Mouse (Mus musculus): ENCODE results near the gene Cherp. TPM values are rescaled to one million over a fixed set of nuclear protein-coding genes. Genes with fewer than 3 reads are reported as not detected.

Gene Cherp
- polyA plus RNA-seq, 1 experiment from 2014 or later, result 17.3 TPM

- peaks cover 21% of the 10 kb centered on the region for H3K36me3 ChIP-seq (ENCODE audit: insufficient read depth, low read length)
- no peak for TF ChIP-seq EP300 (IDR thresholded peaks at IDR 0.05)
- TF ChIP-seq CTCF (IDR thresholded peaks at IDR 0.05), result no peak
- no peak overlapping the region for H3K4me2 ChIP-seq (replicated peaks; ENCODE audit: low read depth, low read length)
- no peak overlapping the region for H3K9ac ChIP-seq (replicated peaks; ENCODE audit: low read depth)
- DNase-seq (ENCODE audit: low spot score) (no peak), ATAC-seq (no peak)
- no peak overlapping the region for H3K4me3 ChIP-seq (ENCODE audit: low read depth, low read length)
- H3K4me1 ChIP-seq (ENCODE audit: insufficient read depth, low read depth, low read length), result no peaks in the 10 kb centered on the region; the same call in 1 of the 2 replicates
- WGBS, result 89% methylated on average over 18 of the region's 19 CpGs
- no peaks in the 10 kb centered on the region for H3K9me3 ChIP-seq (ENCODE audit: low read length)
- H3K27ac ChIP-seq (ENCODE audit: low read length), result no peak overlapping the region
- H3K27me3 ChIP-seq (replicated peaks; ENCODE audit: insufficient read depth, low read length), result no peaks in the 10 kb centered on the region
These were observed 21.2 kb upstream of the Cherp start for GRCm38 (mm10) chr8:72496217-72496616.

DNA sequence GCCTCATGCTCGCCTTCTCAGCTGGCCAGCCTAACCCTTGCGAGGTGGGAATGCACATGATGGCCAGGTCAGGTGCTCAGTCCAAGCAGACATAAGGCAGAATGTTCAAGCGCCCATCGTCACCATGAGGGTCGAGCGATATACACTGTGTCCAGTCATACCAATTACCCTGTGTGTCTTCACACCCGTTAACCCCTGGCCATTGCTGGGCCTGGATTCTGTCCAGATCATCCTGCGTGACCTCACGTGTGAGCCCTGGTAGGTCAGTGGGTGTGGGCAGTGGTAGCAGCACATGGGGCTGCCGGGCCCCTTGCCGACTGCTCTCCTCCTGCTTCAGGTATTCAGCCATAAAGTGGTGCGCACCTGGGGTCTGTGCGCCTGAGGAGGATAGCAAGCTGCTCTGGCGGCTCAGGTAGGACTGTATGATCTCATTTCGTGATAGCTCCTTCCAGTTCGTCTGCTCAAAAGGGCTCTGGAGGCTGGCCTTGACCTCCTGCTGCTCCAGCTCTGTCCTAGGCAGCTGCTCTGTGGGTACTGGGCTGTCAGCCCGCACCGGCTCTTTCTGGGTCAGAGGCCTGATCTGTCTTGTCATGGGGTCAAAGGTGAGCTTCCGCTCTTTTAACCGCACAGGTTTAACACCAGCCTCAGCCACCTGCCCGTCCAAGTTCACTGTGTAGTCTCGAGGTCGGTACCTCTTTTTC lies 20.5 kb upstream of the Cherp start:
- no peak for TF ChIP-seq EP300 (IDR thresholded peaks at IDR 0.05)
- TF ChIP-seq CTCF (IDR thresholded peaks at IDR 0.05), result no peak
- ATAC-seq, result no peak
- Histone ChIP-seq H3K9ac (replicated peaks; ENCODE audit: low read depth) (no peak overlapping the region), H3K9me3 (ENCODE audit: low read length) (no peaks in the 10 kb centered on the region), H3K4me2 (replicated peaks; ENCODE audit: low read depth, low read length) (no peak overlapping the region), H3K27me3 (replicated peaks; ENCODE audit: insufficient read depth, low read length) (no peaks in the 10 kb centered on the region), H3K4me3 (ENCODE audit: low read depth, low read length) (no peak overlapping the region), H3K4me1 (ENCODE audit: insufficient read depth, low read depth, low read length) (no peaks in the 10 kb centered on the region; the same call in 1 of the 2 replicates), H3K36me3 (ENCODE audit: insufficient read depth, low read length) (peaks cover 21% of the 10 kb centered on the region), H3K27ac (ENCODE audit: low read length) (no peak overlapping the region)
- 84% methylated on average over 23 of the region's 23 CpGs for WGBS
- DNase-seq (ENCODE audit: low spot score), result no peak

DNA sequence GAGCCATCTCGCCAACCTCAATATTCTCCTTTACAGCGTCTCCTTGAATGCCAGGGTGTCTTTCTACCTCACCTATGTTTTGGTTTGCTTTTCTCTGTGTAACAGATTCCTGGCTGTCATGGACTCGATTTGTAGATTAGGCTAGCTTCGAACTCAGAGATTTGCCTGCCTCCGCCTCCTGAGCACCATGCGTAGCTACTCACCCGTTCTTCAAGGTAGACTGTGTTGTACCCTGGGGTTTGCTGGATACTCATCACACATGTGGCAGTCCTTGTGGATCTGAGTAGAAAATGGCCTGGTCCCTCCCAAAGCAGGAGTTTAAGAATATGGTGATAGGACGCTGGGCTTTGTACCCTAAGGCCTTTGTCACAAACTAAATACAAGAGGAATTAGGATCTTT lies 18.4 kb upstream of the Cherp start:
- ATAC-seq (no peak), DNase-seq (ENCODE audit: low spot score) (no peak)
- Histone ChIP-seq H3K4me1 (ENCODE audit: insufficient read depth, low read depth, low read length) (no peaks in the 10 kb centered on the region; the same call in 1 of the 2 replicates), H3K27ac (ENCODE audit: low read length) (peak overlapping the region; percentile 86), H3K36me3 (ENCODE audit: insufficient read depth, low read length) (peaks cover 21% of the 10 kb centered on the region), H3K4me2 (replicated peaks; ENCODE audit: low read depth, low read length) (peak overlapping the region; percentile 61), H3K9me3 (ENCODE audit: low read length) (no peaks in the 10 kb centered on the region), H3K4me3 (ENCODE audit: low read depth, low read length) (peak overlapping the region; percentile 95), H3K9ac (replicated peaks; ENCODE audit: low read depth) (peak overlapping the region; percentile 61), H3K27me3 (replicated peaks; ENCODE audit: insufficient read depth, low read length) (no peaks in the 10 kb centered on the region)
- TF ChIP-seq EP300 (IDR thresholded peaks at IDR 0.05), result no peak
- TF ChIP-seq CTCF (IDR thresholded peaks at IDR 0.05), result no peak
- 5% methylated on average over 8 of the region's 8 CpGs for WGBS

- ATAC-seq (peak; percentile 98), DNase-seq (ENCODE audit: low spot score) (peak; percentile 99)
- Histone ChIP-seq H3K27me3 (replicated peaks; ENCODE audit: insufficient read depth, low read length) (no peaks in the 10 kb centered on the region), H3K9me3 (ENCODE audit: low read length) (no peaks in the 10 kb centered on the region), H3K9ac (replicated peaks; ENCODE audit: low read depth) (peak overlapping the region; percentile 84), H3K4me1 (ENCODE audit: insufficient read depth, low read depth, low read length) (no peaks in the 10 kb centered on the region; the same call in 1 of the 2 replicates), H3K4me2 (replicated peaks; ENCODE audit: low read depth, low read length) (peak overlapping the region; percentile 87), H3K27ac (ENCODE audit: low read length) (peak overlapping the region; percentile 90), H3K4me3 (ENCODE audit: low read depth, low read length) (peak overlapping the region; percentile 95), H3K36me3 (ENCODE audit: insufficient read depth, low read length) (peaks cover 21% of the 10 kb centered on the region)
- TF ChIP-seq CTCF (IDR thresholded peaks at IDR 0.05), result no peak
- peak; percentile 47; the same call in 1 of the 2 replicates for TF ChIP-seq EP300 (IDR thresholded peaks at IDR 0.05)
- WGBS, result 2% methylated on average over 48 of the region's 56 CpGs
These were observed 17.6 kb upstream of the Cherp start for GRCm38 (mm10) chr8:72492622-72493081.

- Histone ChIP-seq H3K9me3 (ENCODE audit: low read length) (no peaks in the 10 kb centered on the region), H3K27ac (ENCODE audit: low read length) (peak within 1 kb of the TSS; percentile 90), H3K4me2 (replicated peaks; ENCODE audit: low read depth, low read length) (peak within 1 kb of the TSS; percentile 87), H3K27me3 (replicated peaks; ENCODE audit: insufficient read depth, low read length) (no peaks in the 10 kb centered on the region), H3K4me1 (ENCODE audit: insufficient read depth, low read depth, low read length) (no peaks in the 10 kb centered on the region; the same call in 1 of the 2 replicates), H3K36me3 (ENCODE audit: insufficient read depth, low read length) (peaks cover 20% of the 10 kb centered on the region), H3K4me3 (ENCODE audit: low read depth, low read length) (peak within 1 kb of the TSS; percentile 95), H3K9ac (replicated peaks; ENCODE audit: low read depth) (peak within 1 kb of the TSS; percentile 84)
- WGBS, result under 1% methylated on average over 62 of the region's 98 CpGs
- ATAC-seq, result peak; percentile 22
- TF ChIP-seq EP300 (IDR thresholded peaks at IDR 0.05) (no peak), CTCF (IDR thresholded peaks at IDR 0.05) (no peak)
- DNase-seq (ENCODE audit: low spot score), result peak; percentile 58
These were observed 16.9 kb upstream of the Cherp start, which contains the start of gene Slc35e1 for GRCm38 (mm10) chr8:72491680-72492621. Slc35e1 (minus strand) TSS chr8:72492614.

DNA sequence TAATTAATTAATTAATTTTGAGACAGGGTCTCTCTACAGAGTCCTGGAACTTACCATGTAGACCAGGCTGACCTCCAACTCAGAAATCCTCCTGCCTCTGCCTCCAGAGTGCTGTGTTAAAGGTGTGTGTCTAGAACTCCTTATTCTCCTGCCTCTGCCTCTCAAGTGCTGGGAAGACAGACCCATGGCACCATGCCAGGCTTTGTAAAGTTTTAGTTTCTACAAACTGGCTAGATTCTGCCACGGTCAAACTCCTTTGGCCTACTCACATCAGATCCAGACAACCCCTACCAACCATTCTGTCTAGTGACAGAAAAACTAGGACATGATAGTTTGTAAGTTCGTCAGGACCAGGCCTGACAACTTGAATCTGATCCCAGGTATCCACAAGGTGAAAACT lies 16.0 kb upstream of the Cherp start:
- no peaks in the 10 kb centered on the region for H3K27me3 ChIP-seq (replicated peaks; ENCODE audit: insufficient read depth, low read length)
- no peak for TF ChIP-seq EP300 (IDR thresholded peaks at IDR 0.05)
- TF ChIP-seq CTCF (IDR thresholded peaks at IDR 0.05), result no peak
- DNase-seq (ENCODE audit: low spot score) (no peak), ATAC-seq (no peak)
- H3K4me3 ChIP-seq (ENCODE audit: low read depth, low read length), result no peak overlapping the region; the same call in 1 of the 2 replicates
- H3K27ac ChIP-seq (ENCODE audit: low read length), result no peak overlapping the region; the same call in 1 of the 2 replicates
- H3K4me2 ChIP-seq (replicated peaks; ENCODE audit: low read depth, low read length), result peak overlapping the region; percentile 87
- H3K4me1 ChIP-seq (ENCODE audit: insufficient read depth, low read depth, low read length), result no peaks in the 10 kb centered on the region; the same call in 1 of the 2 replicates
- no peak overlapping the region; the same call in 1 of the 2 replicates for H3K9ac ChIP-seq (replicated peaks; ENCODE audit: low read depth)
- no peaks in the 10 kb centered on the region for H3K9me3 ChIP-seq (ENCODE audit: low read length)
- WGBS, result 69% methylated on average over 2 of the region's 2 CpGs
- H3K36me3 ChIP-seq (ENCODE audit: insufficient read depth, low read length), result peaks cover 11% of the 10 kb centered on the region
